Mouse (Mus musculus) thymus, postnatal 4 days (tissue): ENCODE measurements at regions not wholly inside any gene's neighbourhood (a gene's known extent, or its start where the extent isn't known, plus 50 kb on each side); places are given as distances from the start of the nearest gene placed in this dataset.

Source experiments
- DNase-seq: peaks from one replicate; pipeline ENCODE4 v3.0.0; 2021

DNA sequence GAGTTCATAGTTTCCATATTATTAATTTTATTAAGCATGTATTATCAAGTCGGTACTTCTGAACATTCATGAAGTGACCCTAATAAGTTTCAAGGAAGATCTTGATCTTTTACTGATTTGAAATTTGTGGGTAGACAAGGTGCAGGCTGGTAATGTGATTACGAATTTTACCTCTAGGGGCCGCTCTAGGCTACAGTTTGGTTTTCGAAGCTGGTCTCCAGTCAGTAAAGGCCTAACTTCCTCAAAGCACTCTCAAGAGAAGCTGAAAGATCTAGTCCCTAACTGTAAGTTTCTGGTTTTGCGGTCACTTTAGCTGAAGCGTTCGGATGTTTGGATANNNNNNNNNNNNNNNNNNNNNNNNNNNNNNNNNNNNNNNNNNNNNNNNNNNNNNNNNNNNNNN lies 408.1 kb upstream of the Frg1 start:
- DNase-seq = peak; percentile 32

GRCm38 (mm10) chr8:41823041-41823440 lies 406.2 kb upstream of the Frg1 start:
- no peak for DNase-seq

GRCm38 (mm10) chr8:41821676-41822075 lies 404.8 kb upstream of the Frg1 start:
- DNase-seq = no peak

DNA sequence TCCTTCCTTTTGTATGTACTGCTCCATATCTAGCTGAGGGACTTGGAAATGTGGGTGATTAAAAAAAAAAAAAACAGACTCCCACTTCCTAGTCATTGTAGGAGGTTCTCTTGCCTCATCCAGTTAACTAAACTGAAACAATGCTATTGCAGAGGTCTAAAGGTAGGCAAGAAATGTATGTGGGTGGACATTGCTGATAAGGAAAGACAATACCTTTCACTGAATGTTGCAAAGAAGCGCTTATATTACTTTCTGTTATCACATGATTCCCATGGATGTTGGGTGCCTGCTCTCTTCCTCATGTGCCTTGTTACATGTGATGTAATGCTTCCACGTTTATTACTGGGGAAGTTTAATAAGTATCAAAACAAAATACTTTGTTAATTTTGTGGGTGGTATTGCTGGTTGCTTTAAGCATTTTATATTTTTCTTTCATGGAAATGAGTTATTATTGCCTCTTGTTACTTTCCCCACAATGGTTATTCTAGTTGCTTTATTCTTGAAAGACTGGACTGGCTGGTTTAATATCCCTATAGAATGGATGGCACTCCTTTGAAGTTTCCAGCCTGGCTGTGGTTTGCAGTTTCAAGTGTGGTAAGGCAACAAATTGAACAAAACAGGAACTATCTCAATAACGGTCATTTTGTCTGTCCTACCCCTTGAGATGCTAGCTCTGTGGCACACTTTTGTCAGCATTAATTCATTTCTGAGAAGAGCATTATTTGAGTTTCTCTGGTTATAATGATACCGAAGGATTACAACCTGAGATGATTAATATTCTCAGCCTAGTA lies 403.9 kb upstream of the Frg1 start:
- no peak for DNase-seq

GRCm38 (mm10) chr8:41818577-41818976 lies 401.7 kb upstream of the Frg1 start:
- no peak for DNase-seq

GRCm38 (mm10) chr8:41818079-41818478 lies 401.2 kb upstream of the Frg1 start:
- no peak for DNase-seq

- DNase-seq = no peak
These were observed 398.4 kb upstream of the Frg1 start for GRCm38 (mm10) chr8:41815272-41815671.

GRCm38 (mm10) chr8:41795625-41796024 lies 378.8 kb upstream of the Frg1 start:
- no peak for DNase-seq

GRCm38 (mm10) chr8:41786952-41787861 lies 370.3 kb upstream of the Frg1 start:
- DNase-seq = no peak

DNA sequence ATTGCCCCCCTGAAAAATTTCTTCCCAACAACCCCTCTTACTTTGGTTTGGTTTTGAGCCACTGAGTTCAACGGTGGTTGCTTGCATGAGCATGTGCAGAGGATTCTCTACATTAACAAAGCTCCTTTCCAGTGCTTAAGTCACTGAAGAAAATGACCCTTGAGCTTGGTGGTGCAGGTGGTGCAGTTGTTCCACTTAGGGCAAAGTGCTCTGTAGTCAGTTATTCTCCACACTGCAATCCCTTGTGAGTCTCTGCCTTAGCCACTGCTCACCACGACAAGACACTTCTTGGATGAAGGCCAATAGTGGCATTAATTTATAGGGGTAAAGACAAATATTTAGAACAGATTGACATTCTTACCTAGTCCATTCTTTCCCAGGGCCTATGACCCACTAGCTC lies 369.1 kb upstream of the Frg1 start:
- no peak for DNase-seq

DNA sequence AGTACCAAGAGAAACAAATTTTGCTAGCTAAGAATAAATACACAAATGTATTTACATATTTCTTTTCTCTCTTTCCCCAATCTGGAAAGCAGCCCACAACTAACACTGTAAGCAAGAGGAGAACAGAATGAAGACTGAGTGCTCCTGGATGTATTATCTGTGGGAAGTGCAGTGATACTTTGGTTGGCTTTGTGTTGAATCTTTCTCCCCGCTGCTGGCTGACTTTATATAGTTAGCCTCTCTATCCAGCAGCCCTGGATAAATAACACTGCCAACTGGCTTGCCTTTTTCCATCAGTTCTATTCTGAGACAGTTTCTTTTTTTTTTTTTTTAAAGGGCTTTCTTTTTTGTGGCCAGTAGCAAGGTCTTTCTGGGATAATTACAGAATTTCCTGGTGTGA lies 366.0 kb upstream of the Frg1 start:
- DNase-seq = no peak

DNA sequence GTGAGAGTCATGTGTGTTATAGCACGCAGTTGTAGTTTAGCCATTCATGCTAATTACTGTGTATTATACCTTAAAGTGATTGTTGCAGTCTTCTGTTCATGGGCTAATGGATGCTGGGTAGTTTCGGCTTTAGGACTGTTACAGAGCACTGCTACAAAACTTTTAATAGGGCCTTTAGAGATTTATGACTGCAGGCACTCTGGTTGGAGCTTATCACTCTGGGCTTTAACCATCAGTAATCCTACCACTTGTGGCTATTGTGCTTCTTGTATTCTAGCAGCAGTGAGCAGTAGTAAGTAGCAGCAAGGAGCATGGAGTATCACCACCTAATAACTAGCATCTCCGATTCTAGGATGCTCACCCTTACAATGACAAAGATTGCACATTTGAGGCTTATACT lies 362.6 kb upstream of the Frg1 start:
- DNase-seq = no peak

DNA sequence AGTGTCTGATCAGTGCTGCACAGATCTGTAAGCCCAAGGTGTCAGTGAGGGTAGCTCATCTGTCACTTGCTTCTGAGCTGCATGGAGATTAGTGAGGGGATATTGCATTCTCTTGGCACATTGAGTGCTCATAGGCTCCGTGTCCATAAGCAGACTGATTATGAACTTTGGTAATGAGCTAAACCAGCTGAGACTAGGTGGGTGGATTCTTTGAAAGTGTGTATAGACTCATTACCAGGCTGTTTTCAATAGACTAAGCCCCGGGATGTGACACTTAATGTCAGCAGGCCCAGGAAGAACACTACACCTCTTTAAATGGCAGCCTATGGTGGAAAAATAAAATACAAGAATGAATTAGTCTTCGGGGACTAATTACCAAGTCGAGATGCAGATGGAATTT lies 354.9 kb upstream of the Frg1 start:
- no peak for DNase-seq

DNA sequence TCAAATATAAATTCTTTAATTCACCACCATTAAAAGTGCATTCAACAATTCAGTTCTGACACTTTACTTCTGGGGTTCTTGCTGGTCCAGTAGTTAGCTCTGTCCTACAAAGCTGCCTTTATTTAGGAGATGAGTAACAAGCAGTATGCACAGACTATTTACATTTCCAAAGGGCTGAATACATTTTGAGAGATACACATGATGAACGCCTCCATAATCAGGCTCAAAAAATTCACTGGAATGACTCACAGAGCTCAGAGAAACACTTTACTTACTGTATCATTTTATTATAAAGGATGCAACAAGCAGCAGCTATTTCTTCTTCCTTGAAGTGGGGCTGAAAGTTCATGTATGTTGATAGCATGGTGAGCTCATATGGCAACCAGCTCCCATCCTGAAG lies 336.6 kb upstream of the Frg1 start:
- no peak for DNase-seq

- DNase-seq = no peak
These were observed 335.8 kb upstream of the Frg1 start for GRCm38 (mm10) chr8:41752641-41753040.

- no peak for DNase-seq
These were observed 330.1 kb upstream of the Frg1 start for GRCm38 (mm10) chr8:41747024-41747423.

- DNase-seq = no peak
These were observed 326.2 kb upstream of the Frg1 start for GRCm38 (mm10) chr8:41742796-41743670.

DNA sequence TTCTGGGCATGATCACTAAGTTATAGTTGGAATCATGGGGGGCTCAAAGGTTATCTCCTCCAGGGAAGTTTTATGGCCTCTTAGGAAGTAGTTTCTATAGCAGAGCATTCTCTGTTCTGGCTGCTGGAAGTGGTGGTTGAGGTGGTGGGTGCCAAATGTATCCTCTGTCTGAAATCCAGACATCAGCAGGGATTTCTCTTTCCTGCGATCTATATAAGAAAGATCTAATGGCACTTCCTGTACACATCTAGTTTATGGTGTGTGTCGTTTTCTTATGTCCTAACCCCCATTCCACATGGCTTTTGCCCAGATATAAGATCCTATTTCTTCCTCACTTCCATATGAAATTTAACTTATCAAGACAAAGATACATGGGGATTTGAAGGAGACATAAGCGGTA lies 300.1 kb upstream of the Frg1 start:
- no peak for DNase-seq

- no peak for DNase-seq
These were observed 296.9 kb upstream of the Frg1 start for GRCm38 (mm10) chr8:41713634-41714330.

DNA sequence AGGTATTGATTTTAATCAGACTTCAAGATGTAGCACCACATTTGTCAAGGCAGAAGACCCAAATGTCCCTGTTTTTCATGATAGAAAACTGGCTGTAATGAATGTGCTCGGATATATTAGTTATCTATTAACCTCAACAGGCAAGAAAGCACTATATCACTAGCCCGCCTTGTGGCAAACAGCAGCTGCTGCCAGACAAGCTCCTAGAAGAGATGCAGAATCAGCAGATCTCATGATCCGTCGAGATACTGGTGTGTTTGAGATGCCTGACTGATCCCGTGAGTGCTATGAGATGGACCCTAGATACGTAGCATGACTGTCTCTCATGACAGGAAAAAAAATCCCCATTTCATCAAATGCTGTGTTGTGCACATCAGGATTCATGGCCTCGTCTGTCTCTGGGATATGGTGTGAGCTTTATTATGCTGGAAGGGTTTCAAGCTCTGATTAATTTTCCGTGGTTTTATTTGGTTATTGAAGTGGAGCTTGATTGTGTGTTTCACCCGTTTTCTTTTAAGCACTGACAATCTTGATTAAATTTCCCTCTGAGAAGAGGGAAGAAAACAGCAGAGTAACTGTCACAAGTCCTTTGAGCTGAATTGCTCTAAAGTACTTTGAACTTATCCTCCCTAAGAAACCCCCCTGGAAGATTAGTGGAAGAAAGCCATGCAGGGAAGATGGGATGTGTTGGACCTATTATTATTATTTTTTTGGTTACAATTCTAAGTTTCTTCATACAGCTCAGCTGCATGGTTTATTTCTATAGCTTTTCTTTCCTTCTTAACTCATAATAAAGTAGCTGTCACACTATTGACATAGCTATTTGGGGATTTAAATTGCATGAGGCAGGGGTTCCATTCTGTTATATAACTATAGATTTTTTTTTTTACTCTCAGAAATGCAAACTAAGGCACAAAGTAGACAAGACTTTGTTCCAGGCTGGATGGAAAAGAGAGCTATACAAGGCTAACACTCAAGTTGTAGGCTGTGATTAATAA lies 287.4 kb upstream of the Frg1 start:
- DNase-seq = no peak
